Mouse (Mus musculus) gastrocnemius, postnatal 4 days (tissue): Measurements from ENCODE around the gene Poglut1. TPM values are rescaled to one million over a fixed set of nuclear protein-coding genes. Genes with fewer than 3 reads are reported as not detected.
A peak's percentile ranks its signal among the peaks of the same experiment; 100 is the strongest.

Source experiments
- DNase-seq, 2 experiments: peaks; one replicate each; pipeline ENCODE4 v3.0.0; 2021 to 2022; ENCODE audit warnings: low spot score in 2 of 2, mixed read lengths in 2 of 2
- total RNA-seq, 2 experiments: library from RNA; stranded (reverse); gene quantifications; 2 replicates each; pipeline ENCODE4 v1.2.3; 2021

Poglut1 gene
- total RNA-seq, 2 experiments from 2014 or later, result 12.7 to 14.8 TPM

DNA sequence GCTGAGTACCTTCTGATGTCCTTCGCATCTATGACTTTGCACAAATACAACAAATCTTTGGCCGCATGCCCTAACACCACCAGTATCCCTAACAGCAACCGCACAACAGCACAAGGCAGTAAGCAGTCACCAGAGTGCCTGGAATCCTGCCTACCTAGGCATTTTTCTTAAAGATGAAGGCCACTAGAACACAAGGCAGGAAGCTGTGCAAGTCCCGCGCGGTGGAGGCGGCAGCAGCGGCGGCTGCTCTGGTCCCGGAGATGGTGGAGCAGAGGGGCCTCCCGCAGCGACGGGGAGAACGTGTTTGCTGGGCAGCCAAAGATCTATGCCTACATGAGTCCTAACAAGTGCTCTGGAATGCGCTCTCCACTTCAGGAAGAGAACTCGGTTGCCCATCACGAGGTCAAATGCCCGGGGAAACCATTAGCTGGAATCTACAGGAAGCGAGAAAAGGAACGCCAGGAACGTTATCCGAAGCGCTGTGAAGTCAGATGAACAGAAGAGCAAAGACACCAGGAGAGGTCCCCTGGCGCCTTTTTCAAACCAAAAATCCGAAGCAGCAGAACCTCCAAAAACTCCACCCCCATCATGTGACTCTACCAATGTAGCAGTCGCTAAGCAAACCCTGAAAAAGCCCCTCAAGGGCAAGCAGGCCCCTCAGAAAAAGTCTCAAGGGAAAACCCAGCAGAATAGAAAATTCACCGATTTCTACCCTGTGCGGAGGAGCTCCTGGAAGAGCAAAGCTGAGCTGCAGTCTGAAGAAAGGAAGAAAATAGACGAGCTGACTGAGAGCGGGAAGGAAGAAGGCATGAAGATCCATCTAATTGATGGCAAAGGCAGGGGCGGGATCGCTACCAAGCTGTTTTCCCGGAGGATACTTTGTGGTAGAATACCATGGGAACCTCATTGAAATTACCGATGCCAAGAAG, 73.5 kb downstream of the Poglut1 start:
- peak in 1 of 2 experiments; percentile 32 for DNase-seq

DNA sequence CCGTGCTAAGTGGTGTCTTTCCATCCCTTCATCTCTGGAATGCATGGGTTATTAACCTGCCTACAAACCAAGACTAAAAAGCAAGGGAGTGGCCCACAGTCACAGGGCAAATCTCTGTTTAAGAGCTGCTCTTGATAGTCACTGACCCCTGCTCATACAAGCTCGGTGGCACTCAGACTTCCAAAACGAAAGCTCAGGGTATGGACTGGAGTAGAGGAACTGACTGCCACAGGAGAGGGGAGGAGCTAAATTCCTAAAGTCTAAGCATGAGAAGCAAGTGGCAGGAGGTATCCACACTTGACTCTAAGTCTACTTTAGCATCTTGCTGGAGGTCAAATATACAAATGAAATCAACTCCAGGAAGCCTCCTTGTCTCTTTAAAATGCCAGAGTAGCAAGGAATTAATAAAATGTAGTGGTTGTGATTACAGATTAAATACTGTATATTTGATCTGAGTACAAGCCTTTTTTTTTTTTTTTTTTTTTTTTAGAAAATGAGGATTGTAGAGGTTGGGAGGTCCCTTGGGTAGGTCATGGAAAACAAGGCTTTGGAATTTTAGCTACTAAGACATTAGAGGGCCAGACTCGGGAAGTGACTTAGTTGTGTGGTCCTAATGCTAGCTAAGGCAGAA, 74.3 kb downstream of the Poglut1 start:
- DNase-seq, result no peak

Other genes starting within 250 kb of the Poglut1 start
- under 1 TPM in 1 of 2 experiments, not detected in 1; 0.20 TPM for gene Maats1, start 208.1 kb downstream of the Poglut1 start, total RNA-seq
- 100 to 1,000 TPM; 109 to 129 TPM for gene Cox17, start 203.3 kb downstream of the Poglut1 start, total RNA-seq
- not detected for gene Gm21987, start 203.2 kb downstream of the Poglut1 start, total RNA-seq
- gene Popdc2, start 188.0 kb downstream of the Poglut1 start, total RNA-seq, result 10 to 100 TPM; 42.5 to 57.1 TPM
- gene Pla1a, start 117.1 kb downstream of the Poglut1 start, total RNA-seq, result 1 to 10 TPM; 1.5 to 2.0 TPM
- 10 to 100 TPM; 41.5 to 45.3 TPM for gene Adprh, start 97.6 kb downstream of the Poglut1 start, total RNA-seq
- under 1 TPM; 0.26 to 0.44 TPM for gene Cd80, start 94.7 kb downstream of the Poglut1 start, total RNA-seq
- gene Timmdc1, start 27.6 kb downstream of the Poglut1 start, total RNA-seq, result 10 to 100 TPM; 30.8 to 33.5 TPM
- gene Tmem39a, start 8.4 kb upstream of the Poglut1 start, total RNA-seq, result 10 to 100 TPM; 47.4 to 56.4 TPM
- 10 to 100 TPM; 30.1 to 31.2 TPM for gene Arhgap31, start 163.0 kb upstream of the Poglut1 start, total RNA-seq
- 1 to 10 TPM; 6.8 to 8.5 TPM for gene B4galt4, start 192.0 kb upstream of the Poglut1 start, total RNA-seq